Comparison of ENCODE assay signal across 8 mouse cellular contexts in genomic region chr13:55535191-55535590, GRCm38 (mm10). TPM values are rescaled to one million over a fixed set of nuclear protein-coding genes. Genes with fewer than 3 reads are reported as not detected.
DNase-seq lines count a peak whose midpoint lies in the region; ATAC-seq and TF ChIP-seq lines count a peak whose summit lies in the region.

No protein-coding gene starts in this region.

- TF ChIP-seq POLR2A in kidney, adult 2 months (IDR thresholded peaks at IDR 0.05; ENCODE audit: low read depth, low read length): no peak

- no peak overlapping the region for H3K9ac ChIP-seq in embryonic facial prominence, embryonic 11.5 days (replicated peaks; ENCODE audit: low read length)
- H3K9ac ChIP-seq in hindbrain, embryonic 16.5 days (ENCODE audit: low read depth, low read length): peak overlapping the region; percentile 86
- H3K9ac ChIP-seq in midbrain, embryonic 16.5 days (ENCODE audit: low read depth, low read length): peak overlapping the region; percentile 90

- no peak for TF ChIP-seq CTCF in kidney, adult 2 months (conservative IDR thresholded peaks at IDR 0.05; ENCODE audit: insufficient read depth, insufficient read length, low read depth, low read length)

- no peaks in the 10 kb centered on the region; the same call in 1 of the 2 replicates for H3K36me3 ChIP-seq in kidney, adult 2 months (ENCODE audit: control insufficient read depth, insufficient read depth, low read length)
- H3K36me3 ChIP-seq in embryonic facial prominence, embryonic 11.5 days (replicated peaks; ENCODE audit: control insufficient read depth, insufficient read depth, low read depth, low read length): peaks cover 20% of the 10 kb centered on the region
- H3K36me3 ChIP-seq in hindbrain, embryonic 16.5 days (ENCODE audit: control insufficient read depth, insufficient read depth, low read length): peaks cover 42% of the 10 kb centered on the region
- H3K36me3 ChIP-seq in midbrain, embryonic 16.5 days (ENCODE audit: control insufficient read depth, insufficient read depth, low read length): peaks cover 40% of the 10 kb centered on the region

- no peaks in the 10 kb centered on the region for H3K27me3 ChIP-seq in kidney, adult 2 months (replicated peaks; ENCODE audit: control insufficient read depth, insufficient read depth, low read length)
- no peaks in the 10 kb centered on the region for H3K27me3 ChIP-seq in embryonic facial prominence, embryonic 11.5 days (ENCODE audit: control insufficient read depth, insufficient read depth, low read length)
- H3K27me3 ChIP-seq in hindbrain, embryonic 16.5 days (replicated peaks; ENCODE audit: control insufficient read depth, insufficient read depth, low read length): no peaks in the 10 kb centered on the region
- H3K27me3 ChIP-seq in midbrain, embryonic 16.5 days (ENCODE audit: control insufficient read depth, insufficient read depth, low read depth, low read length): no peaks in the 10 kb centered on the region

- no peak for ATAC-seq in embryonic facial prominence, embryonic 11.5 days (replicated peaks; ENCODE audit: insufficient number of reproducible peaks, low FRiP score, low TSS enrichment, low read depth)
- ATAC-seq in hindbrain, embryonic 16.5 days: no peak
- ATAC-seq in midbrain, embryonic 16.5 days: no peak

- H3K27ac ChIP-seq in kidney, adult 2 months (ENCODE audit: insufficient read depth, low read depth, low read length): no peak overlapping the region
- H3K27ac ChIP-seq in embryonic facial prominence, embryonic 11.5 days (replicated peaks; ENCODE audit: low read depth, low read length): no peak overlapping the region
- no peak overlapping the region for H3K27ac ChIP-seq in hindbrain, embryonic 16.5 days (ENCODE audit: low read depth, low read length)
- no peak overlapping the region for H3K27ac ChIP-seq in midbrain, embryonic 16.5 days (ENCODE audit: low read length)

- no peak for DNase-seq in kidney, adult 2 months
- DNase-seq in kidney, postnatal 4 days: no peak
- DNase-seq in embryonic facial prominence, embryonic 11.5 days (ENCODE audit: low spot score): no peak
- no peak for DNase-seq in left cerebral cortex, adult 8-10 months (ENCODE audit: low spot score in 2 of 2)
- no peak for DNase-seq in gastrocnemius, postnatal 10 days
- no peak for DNase-seq in thymus, postnatal 0 days (ENCODE audit: low spot score)

- peaks cover 3% of the 10 kb centered on the region; the same call in 1 of the 2 replicates for H3K4me1 ChIP-seq in kidney, adult 2 months (ENCODE audit: control insufficient read depth, insufficient read depth, low read length)
- H3K4me1 ChIP-seq in embryonic facial prominence, embryonic 11.5 days (ENCODE audit: control insufficient read depth, insufficient read depth, low read length): no peaks in the 10 kb centered on the region
- H3K4me1 ChIP-seq in hindbrain, embryonic 16.5 days (ENCODE audit: control insufficient read depth, insufficient read depth, low read depth, low read length): peaks cover 10% of the 10 kb centered on the region
- H3K4me1 ChIP-seq in midbrain, embryonic 16.5 days (ENCODE audit: control insufficient read depth, insufficient read depth, low read length): peaks cover 15% of the 10 kb centered on the region

- H3K9me3 ChIP-seq in embryonic facial prominence, embryonic 11.5 days (replicated peaks; ENCODE audit: control insufficient read depth, low read length): no peaks in the 10 kb centered on the region
- no peaks in the 10 kb centered on the region for H3K9me3 ChIP-seq in hindbrain, embryonic 16.5 days (ENCODE audit: control insufficient read depth, low read length)
- no peaks in the 10 kb centered on the region for H3K9me3 ChIP-seq in midbrain, embryonic 16.5 days (replicated peaks; ENCODE audit: control insufficient read depth, low read length, poor library complexity, severe bottlenecking)

- peak overlapping the region; percentile 73; the same call in 1 of the 2 replicates for H3K4me3 ChIP-seq in kidney, adult 2 months (ENCODE audit: insufficient read depth, low read depth, low read length)
- peak overlapping the region; percentile 87 for H3K4me3 ChIP-seq in embryonic facial prominence, embryonic 11.5 days (ENCODE audit: low read depth, low read length)
- peak overlapping the region; percentile 86 for H3K4me3 ChIP-seq in hindbrain, embryonic 16.5 days (ENCODE audit: low read length)
- H3K4me3 ChIP-seq in midbrain, embryonic 16.5 days (ENCODE audit: low read depth, low read length): peak overlapping the region; percentile 88

- 87% methylated on average over 15 of the region's 15 CpGs for WGBS in kidney, adult 2 months
- 92% methylated on average over 15 of the region's 15 CpGs for WGBS in embryonic facial prominence, embryonic 11.5 days
- 93% methylated on average over 15 of the region's 15 CpGs for WGBS in hindbrain, embryonic 16.5 days
- 92% methylated on average over 15 of the region's 15 CpGs for WGBS in midbrain, embryonic 16.5 days

- H3K4me2 ChIP-seq in embryonic facial prominence, embryonic 11.5 days (ENCODE audit: low read depth, low read length): no peak overlapping the region
- peak overlapping the region; percentile 83 for H3K4me2 ChIP-seq in hindbrain, embryonic 16.5 days (ENCODE audit: low read length)
- H3K4me2 ChIP-seq in midbrain, embryonic 16.5 days (ENCODE audit: low read length): peak overlapping the region; percentile 66

RNA-seq across cellular contexts. Expression of gene Ddx41, which starts 1.3 kb away (rescaled TPM):
- polyA plus RNA-seq in kidney, adult 2 months (2012; rRNA removed): 68.5 and 71.2 TPM in 2 replicates
- polyA plus RNA-seq in embryonic facial prominence, embryonic 11.5 days (2014; fragmentation: Nextera tagmentation; extraction: Ambion mirVana): 77.7 and 81.4 TPM in 2 replicates
- polyA plus RNA-seq in hindbrain, embryonic 16.5 days (2015; fragmentation: Nextera tagmentation; extraction: Ambion mirVana): 55.3 and 56.3 TPM in 2 replicates
- polyA plus RNA-seq in midbrain, embryonic 16.5 days (2015; fragmentation: Nextera tagmentation; extraction: Ambion mirVana): 57.0 and 58.1 TPM in 2 replicates
- total RNA-seq in left cerebral cortex, adult 8-10 months (2022): 10 to 100 TPM; 44.5 to 55.2 (median 48.2) TPM
- total RNA-seq in gastrocnemius, postnatal 10 days (2021): 10 to 100 TPM; 12.7 to 13.7 TPM
- 51.6 and 54.2 TPM in 2 replicates for polyA plus RNA-seq in thymus, postnatal 0 days (2015; fragmentation: Nextera tagmentation; extraction: Ambion mirVana)

RNA-seq across cellular contexts. Expression of gene Dok3, which starts 6.1 kb away (rescaled TPM):
- 4.7 and 7.7 TPM in 2 replicates for polyA plus RNA-seq in kidney, adult 2 months (2012; rRNA removed)
- 1.0 and 1.3 TPM in 2 replicates for polyA plus RNA-seq in embryonic facial prominence, embryonic 11.5 days (2014; fragmentation: Nextera tagmentation; extraction: Ambion mirVana)
- 3.6 and 4.3 TPM in 2 replicates for polyA plus RNA-seq in hindbrain, embryonic 16.5 days (2015; fragmentation: Nextera tagmentation; extraction: Ambion mirVana)
- 5.1 and 5.6 TPM in 2 replicates for polyA plus RNA-seq in midbrain, embryonic 16.5 days (2015; fragmentation: Nextera tagmentation; extraction: Ambion mirVana)
- 1 to 10 TPM; 3.7 to 6.3 (median 5.2) TPM for total RNA-seq in left cerebral cortex, adult 8-10 months (2022)
- 1 to 10 TPM; 2.0 to 4.0 TPM for total RNA-seq in gastrocnemius, postnatal 10 days (2021)
- polyA plus RNA-seq in thymus, postnatal 0 days (2015; fragmentation: Nextera tagmentation; extraction: Ambion mirVana): 2.6 and 2.7 TPM in 2 replicates

RNA-seq across cellular contexts. Expression of gene Pdlim7, which starts 21.7 kb away (rescaled TPM):
- 22.8 and 23.5 TPM in 2 replicates for polyA plus RNA-seq in kidney, adult 2 months (2012; rRNA removed)
- polyA plus RNA-seq in embryonic facial prominence, embryonic 11.5 days (2014; fragmentation: Nextera tagmentation; extraction: Ambion mirVana): 124 and 136 TPM in 2 replicates
- 161 and 177 TPM in 2 replicates for polyA plus RNA-seq in hindbrain, embryonic 16.5 days (2015; fragmentation: Nextera tagmentation; extraction: Ambion mirVana)
- polyA plus RNA-seq in midbrain, embryonic 16.5 days (2015; fragmentation: Nextera tagmentation; extraction: Ambion mirVana): 156 and 158 TPM in 2 replicates
- total RNA-seq in left cerebral cortex, adult 8-10 months (2022): 10 to 100 TPM; 78.3 to 93.8 (median 85.9) TPM
- total RNA-seq in gastrocnemius, postnatal 10 days (2021): 100 to 1,000 TPM; 458 to 513 TPM
- 37.5 and 39.4 TPM in 2 replicates for polyA plus RNA-seq in thymus, postnatal 0 days (2015; fragmentation: Nextera tagmentation; extraction: Ambion mirVana)

RNA-seq across cellular contexts. Expression of gene Fam193b, which starts 35.7 kb away (rescaled TPM):
- polyA plus RNA-seq in kidney, adult 2 months (2012; rRNA removed): 85.6 and 102 TPM in 2 replicates
- 36.7 and 37.0 TPM in 2 replicates for polyA plus RNA-seq in embryonic facial prominence, embryonic 11.5 days (2014; fragmentation: Nextera tagmentation; extraction: Ambion mirVana)
- 41.1 and 50.0 TPM in 2 replicates for polyA plus RNA-seq in hindbrain, embryonic 16.5 days (2015; fragmentation: Nextera tagmentation; extraction: Ambion mirVana)
- polyA plus RNA-seq in midbrain, embryonic 16.5 days (2015; fragmentation: Nextera tagmentation; extraction: Ambion mirVana): 48.3 and 56.3 TPM in 2 replicates
- total RNA-seq in left cerebral cortex, adult 8-10 months (2022): 10 to 100 TPM; 73.2 to 80.1 (median 73.8) TPM
- total RNA-seq in gastrocnemius, postnatal 10 days (2021): 10 to 100 TPM; 19.9 to 26.5 TPM
- polyA plus RNA-seq in thymus, postnatal 0 days (2015; fragmentation: Nextera tagmentation; extraction: Ambion mirVana): 39.6 and 50.0 TPM in 2 replicates

RNA-seq across cellular contexts. Expression of gene Tmed9, which starts 38.3 kb away (rescaled TPM):
- polyA plus RNA-seq in kidney, adult 2 months (2012; rRNA removed): 74.0 and 92.5 TPM in 2 replicates
- polyA plus RNA-seq in embryonic facial prominence, embryonic 11.5 days (2014; fragmentation: Nextera tagmentation; extraction: Ambion mirVana): 55.6 and 57.8 TPM in 2 replicates
- 102 TPM in 2 replicates for polyA plus RNA-seq in hindbrain, embryonic 16.5 days (2015; fragmentation: Nextera tagmentation; extraction: Ambion mirVana)
- 109 and 117 TPM in 2 replicates for polyA plus RNA-seq in midbrain, embryonic 16.5 days (2015; fragmentation: Nextera tagmentation; extraction: Ambion mirVana)
- 100 to 1,000 TPM; 125 to 136 (median 132) TPM for total RNA-seq in left cerebral cortex, adult 8-10 months (2022)
- total RNA-seq in gastrocnemius, postnatal 10 days (2021): 100 to 1,000 TPM; 147 to 192 TPM
- 117 and 129 TPM in 2 replicates for polyA plus RNA-seq in thymus, postnatal 0 days (2015; fragmentation: Nextera tagmentation; extraction: Ambion mirVana)
